Comparison of ENCODE assay signal across 9 mouse cellular contexts in the genomic region with DNA sequence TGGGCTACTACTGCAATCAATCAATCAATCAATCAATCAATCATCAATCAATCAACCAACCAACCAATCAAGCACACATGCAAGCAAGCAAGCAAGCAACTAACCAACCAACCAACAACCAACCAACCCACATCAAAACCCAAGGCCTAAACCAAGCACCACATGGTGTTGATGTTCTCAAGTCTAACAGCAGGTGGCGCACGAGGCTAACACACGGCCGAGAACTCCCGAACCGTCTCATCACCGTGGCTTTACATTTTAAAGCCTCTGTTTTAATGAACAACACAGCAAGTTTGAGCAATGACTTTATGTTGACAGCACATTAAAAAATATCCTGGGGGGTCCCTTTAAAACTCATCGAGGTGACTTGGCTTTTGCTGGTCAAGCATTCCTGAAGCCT.
DNase-seq lines count a peak whose midpoint lies in the region; ATAC-seq and TF ChIP-seq lines count a peak whose summit lies in the region.
"Had no signal": no experiment of that assay in that cellular context is flagged by ENCODE, and none has a peak within 500 bp of the region (broad histone marks: within the 10 kb centered on the region; RNA-seq: fewer than 3 reads in every experiment).

No protein-coding gene starts in this region.

- H3K36me3 ChIP-seq in ES-Bruce4 (ENCODE audit: control insufficient read depth, insufficient read depth, low read length, poor library complexity, severe bottlenecking): no peaks in the 10 kb centered on the region
- H3K36me3 ChIP-seq in forebrain, embryonic 10.5 days (replicated peaks): no peaks in the 10 kb centered on the region
- H3K36me3 ChIP-seq in lung, embryonic 16.5 days (ENCODE audit: control insufficient read depth, insufficient read depth, low read length): no peaks in the 10 kb centered on the region
- H3K36me3 ChIP-seq: heart, embryonic 15.5 days had no signal

- no peak overlapping the region for H3K9ac ChIP-seq in ES-Bruce4 (ENCODE audit: low read depth, poor library complexity, severe bottlenecking)
- no peak overlapping the region for H3K9ac ChIP-seq in lung, embryonic 16.5 days (ENCODE audit: low read length)
- H3K9ac ChIP-seq: heart, embryonic 15.5 days had no signal

- H3K9me3 ChIP-seq in ES-Bruce4 (replicated peaks; ENCODE audit: control insufficient read depth, insufficient read depth, low read length, poor library complexity, severe bottlenecking): no peaks in the 10 kb centered on the region
- no peaks in the 10 kb centered on the region for H3K9me3 ChIP-seq in forebrain, embryonic 10.5 days
- H3K9me3 ChIP-seq in lung, embryonic 16.5 days (ENCODE audit: control insufficient read depth, low read length): no peaks in the 10 kb centered on the region
- H3K9me3 ChIP-seq: heart, embryonic 15.5 days had no signal

- no peak for TF ChIP-seq EP300 in ES-Bruce4 (IDR thresholded peaks at IDR 0.05; ENCODE audit: insufficient read depth, low read depth, low read length)

- peak; percentile 89 for DNase-seq in brain, embryonic 14.5 days (ENCODE audit: low read depth)
- peak; percentile 76 for DNase-seq in forebrain, embryonic 10.5 days (ENCODE audit: extremely low spot score, low spot score)
- DNase-seq in heart, postnatal 14 days: peak; percentile 84 to 88
- DNase-seq in kidney, postnatal 4 days: peak; percentile 87 to 89
- peak; percentile 61 for DNase-seq in ovary, postnatal 14 days (ENCODE audit: low spot score)
- DNase-seq in thymus, postnatal 0 days (ENCODE audit: low spot score): peak; percentile 82

- H3K27me3 ChIP-seq in ES-Bruce4 (ENCODE audit: control insufficient read depth, insufficient read depth, low read length, poor library complexity, severe bottlenecking): no peaks in the 10 kb centered on the region
- no peaks in the 10 kb centered on the region for H3K27me3 ChIP-seq in forebrain, embryonic 10.5 days (ENCODE audit: poor library complexity, severe bottlenecking)
- H3K27me3 ChIP-seq in lung, embryonic 16.5 days (ENCODE audit: control insufficient read depth, insufficient read depth, low read depth, low read length): no peaks in the 10 kb centered on the region

- peak; percentile 90 for TF ChIP-seq CTCF in ES-Bruce4 (IDR thresholded peaks at IDR 0.05; ENCODE audit: low read depth, low read length)
- TF ChIP-seq CTCF in brain, embryonic 14.5 days (IDR thresholded peaks at IDR 0.05; ENCODE audit: borderline replicate concordance, extremely low read depth, insufficient read depth, insufficient read length): peak; percentile 98

- H3K27ac ChIP-seq in ES-Bruce4 (ENCODE audit: insufficient read depth, low read length): no peak overlapping the region
- H3K27ac ChIP-seq in forebrain, embryonic 10.5 days: no peak overlapping the region
- no peak overlapping the region for H3K27ac ChIP-seq in lung, embryonic 16.5 days (ENCODE audit: low read length)
- H3K27ac ChIP-seq: heart, embryonic 15.5 days had no signal

- no peaks in the 10 kb centered on the region for H3K4me1 ChIP-seq in ES-Bruce4 (ENCODE audit: control insufficient read depth, insufficient read depth, low read length)
- H3K4me1 ChIP-seq in forebrain, embryonic 10.5 days: peaks cover 7% of the 10 kb centered on the region; the same call in 1 of the 2 replicates
- no peaks in the 10 kb centered on the region for H3K4me1 ChIP-seq in lung, embryonic 16.5 days (replicated peaks; ENCODE audit: control insufficient read depth, insufficient read depth, low read length)
- H3K4me1 ChIP-seq: heart, embryonic 15.5 days had no signal

- peak; percentile 66 for ATAC-seq in lung, embryonic 16.5 days (ENCODE audit: low read depth)

- TF ChIP-seq POLR2A in ES-Bruce4 (IDR thresholded peaks at IDR 0.05; ENCODE audit: insufficient read depth, low read length): no peak
- TF ChIP-seq POLR2A in brain, embryonic 14.5 days (IDR thresholded peaks at IDR 0.05; ENCODE audit: borderline replicate concordance, extremely low read depth, insufficient read depth, insufficient read length, poor library complexity, severe bottlenecking): no peak

- under 1% methylated on average over 8 of the region's 8 CpGs for WGBS in forebrain, embryonic 10.5 days
- WGBS in lung, embryonic 16.5 days: under 1% methylated on average over 8 of the region's 8 CpGs

- H3K4me2 ChIP-seq in lung, embryonic 16.5 days (ENCODE audit: low read depth, low read length): no peak overlapping the region
- H3K4me2 ChIP-seq: heart, embryonic 15.5 days had no signal

- intact Hi-C loops in heart, postnatal 14 days (cut with DNase I): loop anchor here (1.0 to 5.0 kb wide), 5 partner anchors 104 to 382 kb away; a partner anchor contains a TSS

- no peak overlapping the region for H3K4me3 ChIP-seq in ES-Bruce4 (ENCODE audit: low read depth, low read length)
- H3K4me3 ChIP-seq in forebrain, embryonic 10.5 days: no peak overlapping the region
- H3K4me3 ChIP-seq in lung, embryonic 16.5 days (ENCODE audit: low read length): no peak overlapping the region
- H3K4me3 ChIP-seq: heart, embryonic 15.5 days had no signal
